Mouse (Mus musculus) retina, adult 2 months (tissue): Measurements from ENCODE around the gene Iqcj.
"Not testable (repeated sequence)": the region's sequence is repeated elsewhere in the genome, so short reads cannot be mapped to it uniquely, and the experiment has no call there.

Experiments
- DNase-seq: peaks from one replicate; pipeline ENCODE4 v3.0.0-alpha.2; 2012; ENCODE audit warnings: low read depth, low spot score

Gene Iqcj

DNA sequence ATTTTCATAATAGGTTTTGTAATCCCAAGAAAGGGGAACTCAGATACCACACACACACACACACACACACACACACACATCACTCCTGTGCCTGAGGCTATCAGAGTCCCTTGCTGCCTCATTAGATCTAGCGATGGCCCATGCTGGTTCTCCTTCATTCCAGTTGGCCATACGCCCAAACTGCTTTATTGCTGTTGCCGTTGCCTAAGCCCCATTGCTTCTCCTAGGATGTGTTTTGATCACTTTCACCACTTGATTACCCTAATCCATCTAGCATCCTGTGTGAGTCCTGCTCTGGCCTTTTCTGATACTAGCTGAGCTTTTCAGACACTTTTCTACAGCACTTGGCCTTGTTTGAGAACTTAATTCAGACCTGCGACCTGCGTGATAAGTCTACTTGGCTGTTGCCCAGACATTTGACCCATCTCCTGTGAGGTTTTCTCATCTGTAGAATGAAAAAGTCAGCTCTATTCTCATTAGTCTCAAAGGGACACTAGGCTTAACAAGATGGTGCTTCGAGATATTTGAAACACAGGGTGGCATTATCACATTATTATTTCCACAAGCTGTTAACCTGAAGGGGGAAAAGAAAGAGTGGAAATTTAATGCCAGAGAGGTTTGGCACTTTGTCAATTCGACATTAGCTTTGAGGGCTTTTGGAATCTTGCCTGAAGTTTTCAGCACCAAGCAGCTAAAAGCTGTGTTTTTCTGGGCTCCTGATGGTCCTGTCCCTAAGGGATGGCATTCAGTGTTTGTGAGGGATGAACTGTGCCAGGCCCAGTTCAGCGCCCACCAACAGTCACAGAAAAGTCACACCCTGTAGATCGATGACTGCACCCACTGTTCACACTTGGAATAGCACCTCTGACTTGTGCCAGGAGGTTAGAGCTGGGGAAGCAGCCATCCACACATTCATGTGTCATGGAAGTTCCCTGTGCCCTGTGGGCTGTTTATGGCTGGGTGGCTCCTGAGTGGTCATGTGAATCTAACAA is 179.7 kb downstream of the Iqcj start:
- no peak for DNase-seq

DNA sequence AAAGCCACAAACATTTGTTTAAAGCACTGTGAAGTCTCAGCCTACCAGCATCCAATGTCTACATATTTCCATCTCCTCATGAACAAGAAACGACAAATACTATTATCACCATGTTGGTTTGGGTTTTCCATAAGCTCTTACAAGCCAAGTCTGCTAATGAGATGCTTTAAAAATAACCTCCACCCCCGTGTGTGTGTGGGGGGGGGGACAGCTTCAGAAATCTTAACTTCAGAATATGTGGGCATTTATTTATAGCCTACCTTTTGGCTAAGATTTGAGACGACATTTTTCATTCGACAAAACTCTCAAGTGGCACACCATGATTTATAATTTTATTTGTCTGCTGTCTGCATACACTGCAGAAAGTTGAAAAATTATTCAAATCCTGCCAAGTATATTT is 185.4 kb downstream of the Iqcj start:
- no peak for DNase-seq

DNA sequence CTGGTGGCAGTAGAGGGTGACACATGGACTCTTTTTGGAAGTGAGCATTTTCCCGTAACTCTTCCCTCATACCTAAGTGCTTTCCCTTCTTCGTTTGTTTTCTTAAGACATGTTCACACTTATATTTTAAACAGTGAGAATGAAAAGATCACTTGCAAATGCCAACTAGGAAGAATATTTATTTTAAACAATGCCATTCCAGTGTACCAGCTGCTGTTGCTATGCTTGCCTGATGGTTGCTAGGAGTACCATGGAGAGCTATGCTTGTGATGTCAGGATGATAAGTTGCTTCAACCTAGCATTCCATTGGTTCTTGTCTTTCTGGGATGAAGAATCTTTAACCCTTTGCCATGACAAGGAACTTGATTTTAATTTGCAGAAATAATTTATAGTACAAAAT is 193.0 kb downstream of the Iqcj start:
- DNase-seq: no peak

DNA sequence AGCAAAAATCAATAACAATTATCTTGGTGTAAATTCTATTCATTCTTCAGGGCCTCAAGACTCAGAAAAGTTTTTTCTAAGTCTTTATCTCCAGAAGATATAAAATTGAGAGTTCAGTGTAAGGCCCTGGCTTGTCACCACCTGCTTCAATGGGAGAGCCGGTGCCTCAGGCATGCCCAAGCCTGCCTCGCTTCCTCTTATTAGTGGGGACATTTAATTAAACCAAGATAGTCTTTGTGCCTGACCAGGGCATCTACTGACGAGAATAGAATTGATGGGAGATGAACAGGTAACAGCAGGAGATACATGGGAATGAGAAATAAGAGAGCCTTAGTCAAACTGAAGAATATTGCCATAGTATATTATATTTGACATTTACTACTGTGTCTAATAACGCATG is 200.1 kb downstream of the Iqcj start:
- DNase-seq: no peak

DNA sequence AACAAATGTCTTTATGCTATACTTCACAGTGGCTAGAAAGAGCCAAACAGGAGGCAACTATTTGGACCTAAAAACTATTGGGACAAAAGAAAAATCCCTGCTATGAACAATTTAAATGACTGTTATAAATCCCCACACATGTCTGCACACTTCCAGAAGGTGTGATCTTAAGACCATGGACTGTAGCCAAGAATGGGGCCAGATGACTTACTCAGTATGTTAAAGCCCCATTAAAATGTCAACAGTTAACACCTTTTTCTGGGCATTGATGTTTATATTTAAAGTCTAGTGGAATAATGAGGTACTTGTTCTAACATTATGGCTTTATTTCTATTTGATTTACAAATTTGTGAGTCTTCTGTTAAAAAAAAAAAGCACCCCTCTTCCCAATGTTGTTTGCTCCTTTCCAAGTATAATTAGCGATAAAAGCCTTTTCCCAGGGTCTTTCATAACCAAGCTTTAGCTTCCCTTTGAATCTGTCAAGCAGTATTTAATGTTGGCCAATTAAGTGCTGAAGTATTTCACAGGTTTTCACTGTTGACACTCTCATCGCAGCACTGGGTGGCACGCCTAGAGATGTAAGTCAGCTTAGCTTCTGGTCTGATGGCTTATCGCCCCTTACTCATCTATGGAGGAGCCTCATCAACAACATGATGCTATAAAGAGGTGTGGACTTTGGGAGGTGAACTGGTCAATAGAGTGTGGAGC is 204.9 kb downstream of the Iqcj start:
- no peak for DNase-seq

DNA sequence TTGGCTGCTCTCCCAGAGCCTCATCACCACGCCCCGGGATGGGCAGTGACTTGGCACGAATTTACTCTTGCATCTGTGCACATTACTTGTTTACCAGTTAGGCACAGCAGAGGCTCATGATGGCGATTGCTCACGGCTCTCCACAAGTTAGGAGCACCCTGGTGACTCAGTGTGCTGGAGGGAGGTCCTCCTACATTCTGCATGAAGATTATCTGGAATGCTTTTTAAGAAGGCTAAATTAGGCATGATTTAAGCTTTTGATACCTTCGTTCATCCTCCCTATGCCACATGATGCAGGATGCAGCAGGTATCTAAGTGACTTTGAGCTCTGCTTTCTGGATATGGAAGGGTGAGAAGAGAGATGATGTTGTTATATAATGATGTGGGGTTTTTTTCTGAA is 207.5 kb downstream of the Iqcj start:
- not testable (repeated sequence) for DNase-seq

DNA sequence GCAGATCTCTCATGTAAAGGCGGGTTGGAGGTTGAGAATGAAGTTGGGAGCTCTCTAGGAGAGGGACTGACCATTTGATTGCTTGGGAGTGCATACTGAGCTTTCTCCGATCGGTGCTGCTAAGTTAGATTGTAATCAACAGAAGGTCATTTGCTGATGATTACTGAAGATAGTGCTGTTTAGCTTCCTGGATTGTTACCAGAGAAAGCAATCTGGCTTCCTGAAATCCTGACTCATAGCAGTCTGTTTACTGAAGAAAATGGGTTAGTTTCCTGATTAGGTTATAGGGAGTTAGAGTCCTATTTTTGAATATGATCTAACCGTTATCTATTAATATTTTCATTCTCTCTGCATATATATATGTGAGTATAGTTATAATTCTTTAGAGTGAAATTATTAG is 209.3 kb downstream of the Iqcj start:
- DNase-seq: no peak

DNA sequence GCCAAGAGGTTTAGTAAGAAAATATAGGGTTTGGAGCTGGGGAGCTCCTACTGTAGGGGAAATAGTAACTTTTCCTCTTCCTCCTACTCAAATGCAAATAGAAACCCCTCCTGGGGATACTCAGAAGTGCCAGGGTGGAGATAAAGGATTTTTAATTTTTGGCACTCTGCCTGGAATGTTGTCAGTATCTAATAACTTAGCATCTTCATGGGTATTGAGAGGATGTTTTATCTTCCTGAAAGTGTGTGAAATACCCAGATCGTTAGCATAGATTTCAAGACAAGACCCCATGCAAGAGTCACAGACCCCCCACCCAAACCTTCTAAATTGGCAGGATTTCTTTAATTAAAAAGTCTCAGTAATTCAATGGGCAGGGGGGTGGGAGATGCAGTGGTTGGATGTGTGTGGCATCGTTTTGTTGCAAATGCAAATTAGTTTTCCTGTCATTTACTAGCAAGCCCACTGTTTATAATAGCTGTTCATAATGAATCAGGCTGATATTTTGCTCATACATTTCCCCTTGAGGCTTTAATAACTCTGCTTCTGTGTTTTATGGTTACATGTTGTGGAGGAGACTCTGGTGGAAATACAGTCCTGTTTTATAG is 213.2 kb downstream of the Iqcj start:
- no peak for DNase-seq
